Mouse (Mus musculus) olfactory bulb, adult 2 months (tissue): ENCODE measurements around the gene Sphk2.

Experiments
- CTCF ChIP-seq: fragments of 200-500 bp; IDR thresholded peaks from 2 replicates; pipeline ENCODE4 v1.5.1; 2012; ENCODE audit warnings: low read depth, mild to moderate bottlenecking, low read length, moderate library complexity; ENCODE audit not compliant: insufficient read depth
- POLR2A ChIP-seq: fragments of 200-500 bp; IDR thresholded peaks from 2 replicates; pipeline ENCODE4 v1.6.1; 2012; ENCODE audit warnings: mild to moderate bottlenecking, low read depth, low read length, moderate library complexity; ENCODE audit not compliant: insufficient read depth

- TF ChIP-seq CTCF (no peak), POLR2A (no peak)
Measured at GRCm38 (mm10) chr7:45721642-45722347, 4.0 kb upstream of the Sphk2 start.
